19 mouse cellular contexts compared by ENCODE assay signal in the genomic region with DNA sequence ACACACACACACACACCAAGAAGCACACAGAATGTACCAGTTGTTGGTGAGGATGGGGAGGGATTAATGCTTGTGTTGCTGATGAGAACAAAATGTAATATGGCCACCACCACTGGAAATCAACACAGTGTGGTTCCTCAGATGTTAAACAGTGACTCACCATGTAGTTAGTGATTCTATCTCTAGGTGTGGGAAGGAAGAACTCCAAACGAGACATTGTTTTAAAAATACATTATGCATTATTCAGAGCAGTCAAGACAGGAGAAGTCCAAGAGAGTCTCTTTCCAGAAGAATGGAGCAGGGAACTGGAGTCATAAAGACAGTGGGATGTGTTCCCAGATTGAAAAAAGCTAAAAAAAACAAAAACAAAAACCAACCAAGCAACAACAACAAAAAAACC. TPM values are rescaled to one million over a fixed set of nuclear protein-coding genes. Genes with fewer than 3 reads are reported as not detected.
"Had no signal": no experiment of that assay in that cellular context is flagged by ENCODE, and none has a peak within 500 bp of the region (broad histone marks: within the 10 kb centered on the region; RNA-seq: fewer than 3 reads in every experiment).

No protein-coding gene starts in this region.

- H3K9me3 ChIP-seq: limb, embryonic 10.5 days; limb, embryonic 13.5 days; liver, embryonic 15.5 days; midbrain, embryonic 12.5 days; neural tube, embryonic 13.5 days; stomach, embryonic 15.5 days had no signal

- DNase-seq: kidney, adult 18-20 months; kidney, adult 9 months; retina, postnatal 1 day; spleen, adult 18-20 months; thymus, postnatal 25 days had no signal

- H3K4me3 ChIP-seq: layer of hippocampus, adult 2 months; limb, embryonic 10.5 days; limb, embryonic 13.5 days; liver, embryonic 12.5 days; liver, embryonic 15.5 days; midbrain, embryonic 12.5 days; myocyte; neural tube, embryonic 13.5 days; stomach, embryonic 15.5 days had no signal

- H3K36me3 ChIP-seq: limb, embryonic 10.5 days; limb, embryonic 13.5 days; liver, embryonic 12.5 days; liver, embryonic 15.5 days; midbrain, embryonic 12.5 days; neural tube, embryonic 13.5 days; stomach, embryonic 15.5 days had no signal

- H3K27ac ChIP-seq: layer of hippocampus, adult 2 months; limb, embryonic 10.5 days; limb, embryonic 13.5 days; liver, embryonic 12.5 days; liver, embryonic 15.5 days; macrophage; midbrain, embryonic 12.5 days; neural tube, embryonic 13.5 days; stomach, embryonic 15.5 days had no signal

- H3K4me1 ChIP-seq: limb, embryonic 10.5 days; limb, embryonic 13.5 days; liver, embryonic 12.5 days; liver, embryonic 15.5 days; midbrain, embryonic 12.5 days; neural tube, embryonic 13.5 days; stomach, embryonic 15.5 days had no signal

- H3K9ac ChIP-seq: limb, embryonic 13.5 days; liver, embryonic 12.5 days; liver, embryonic 15.5 days; midbrain, embryonic 12.5 days; neural tube, embryonic 13.5 days; stomach, embryonic 15.5 days had no signal

- ATAC-seq: inflammation-experienced regulatory T-cells, adult 6 months; intestine, embryonic 16.5 days; liver, embryonic 12.5 days; midbrain, embryonic 16.5 days had no signal

- H3K27me3 ChIP-seq: limb, embryonic 13.5 days; liver, embryonic 12.5 days; liver, embryonic 15.5 days; midbrain, embryonic 12.5 days; neural tube, embryonic 13.5 days; stomach, embryonic 15.5 days had no signal

- H3K4me2 ChIP-seq: limb, embryonic 13.5 days; liver, embryonic 12.5 days; liver, embryonic 15.5 days; midbrain, embryonic 12.5 days; neural tube, embryonic 13.5 days; stomach, embryonic 15.5 days had no signal

RNA-seq across cellular contexts. Expression of a gene that starts 30.9 kb away (rescaled TPM):
- polyA plus RNA-seq: inflammation-experienced regulatory T-cells, adult 6 months; limb, embryonic 10.5 days; liver, embryonic 12.5 days; liver, embryonic 15.5 days; macrophage; midbrain, embryonic 12.5 days; midbrain, embryonic 16.5 days; myocyte; neural tube, embryonic 13.5 days; thymus, postnatal 0 days had no signal
